Mouse (Mus musculus) midbrain, embryonic 16.5 days (tissue): Measurements from ENCODE around the gene Sorcs2. TPM values are rescaled to one million over a fixed set of nuclear protein-coding genes. Genes with fewer than 3 reads are reported as not detected.
A peak's percentile ranks its signal among the peaks of the same experiment; 100 is the strongest.

Experiments
- ATAC-seq: fragments of 200-750 bp; cut with Nextera tagmentation; 2 replicates; pipeline ENCODE4 v1.8.0; 2017; ENCODE audit warnings: moderate TSS enrichment
- H3K27ac ChIP-seq: fragments of 300-500 bp; sonication (generic); 2 replicates; pipeline ENCODE4 v1.5.1; 2014; ENCODE audit warnings: mild to moderate bottlenecking, low read length, mixed read lengths
- H3K27me3 ChIP-seq: fragments of 300-500 bp; sonication (generic); 2 replicates; pipeline ENCODE4 v1.6.1; 2014; ENCODE audit warnings: low read depth, low read length, mixed read lengths; ENCODE audit not compliant: control insufficient read depth, insufficient read depth
- H3K36me3 ChIP-seq: fragments of 300-500 bp; sonication (generic); 2 replicates; pipeline ENCODE4 v1.6.1; 2014; ENCODE audit warnings: mild to moderate bottlenecking, low read length, moderate library complexity, mixed read lengths; ENCODE audit not compliant: control insufficient read depth, insufficient read depth
- H3K4me1 ChIP-seq: fragments of 300-500 bp; sonication (generic); 2 replicates; pipeline ENCODE4 v1.6.1; 2014; ENCODE audit warnings: mild to moderate bottlenecking, low read length, mixed read lengths; ENCODE audit not compliant: control insufficient read depth, insufficient read depth
- H3K4me2 ChIP-seq: fragments of 300-500 bp; sonication (generic); 2 replicates; pipeline ENCODE4 v1.6.1; 2014; ENCODE audit warnings: mild to moderate bottlenecking, low read length, mixed read lengths
- H3K4me3 ChIP-seq: fragments of 300-500 bp; sonication (generic); 2 replicates; pipeline ENCODE4 v1.5.1; 2014; ENCODE audit warnings: low read depth, mild to moderate bottlenecking, low read length, moderate library complexity, mixed read lengths
- H3K9ac ChIP-seq: fragments of 300-500 bp; sonication (generic); 2 replicates; pipeline ENCODE4 v1.6.1; 2014; ENCODE audit warnings: low read depth, low read length, mixed read lengths
- H3K9me3 ChIP-seq: fragments of 300-500 bp; sonication (generic); replicated peaks from 2 replicates; pipeline ENCODE4 v1.6.1; 2014; ENCODE audit warnings: mild to moderate bottlenecking, low read length, mixed read lengths; ENCODE audit not compliant: control insufficient read depth, poor library complexity, severe bottlenecking
- WGBS: fragments of 180-500 bp; shearing (Covaris S2); extraction: QIAGEN DNeasy Blood & Tissue Kit; methylation state at CpG from one replicate; pipeline ENCODE4 v1.1.7; 2014; 5-methylcytosine and 5-hydroxymethylcytosine counted together
- polyA plus RNA-seq: library from polyadenylated mRNA; unstranded; fragments of >200 nt; fragmentation: Nextera tagmentation; extraction: Ambion mirVana; gene quantifications from 2 replicates; pipeline ENCODE4 v1.2.1, GENCODE M21; 2015

Gene Sorcs2
- polyA plus RNA-seq, 1 experiment from 2014 or later = 21.3 TPM

DNA sequence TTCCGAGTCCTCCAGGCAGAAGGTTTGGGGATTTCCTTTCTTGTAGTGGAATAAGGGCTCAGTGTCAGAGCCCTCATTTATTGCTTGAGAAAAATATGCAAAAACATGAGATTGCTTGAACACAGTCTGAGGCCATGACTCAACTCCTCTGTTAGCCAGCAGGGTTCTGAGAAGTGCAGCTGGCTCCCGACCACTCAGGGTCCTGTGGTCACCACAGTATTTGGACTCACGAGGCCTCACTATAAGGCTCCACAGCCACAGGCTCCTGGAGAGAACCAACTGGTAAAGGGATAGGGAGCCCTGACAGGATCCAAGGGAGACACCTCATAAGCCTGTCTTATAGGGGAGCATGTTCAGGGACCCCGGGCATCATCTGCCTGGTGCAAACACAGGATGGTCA lies 15.2 kb downstream of the Sorcs2 start:
- ATAC-seq = 0 out of 2 replicates have a peak, but pooled peaks have one; percentile 4
- no peak overlapping the region for H3K4me3 ChIP-seq

DNA sequence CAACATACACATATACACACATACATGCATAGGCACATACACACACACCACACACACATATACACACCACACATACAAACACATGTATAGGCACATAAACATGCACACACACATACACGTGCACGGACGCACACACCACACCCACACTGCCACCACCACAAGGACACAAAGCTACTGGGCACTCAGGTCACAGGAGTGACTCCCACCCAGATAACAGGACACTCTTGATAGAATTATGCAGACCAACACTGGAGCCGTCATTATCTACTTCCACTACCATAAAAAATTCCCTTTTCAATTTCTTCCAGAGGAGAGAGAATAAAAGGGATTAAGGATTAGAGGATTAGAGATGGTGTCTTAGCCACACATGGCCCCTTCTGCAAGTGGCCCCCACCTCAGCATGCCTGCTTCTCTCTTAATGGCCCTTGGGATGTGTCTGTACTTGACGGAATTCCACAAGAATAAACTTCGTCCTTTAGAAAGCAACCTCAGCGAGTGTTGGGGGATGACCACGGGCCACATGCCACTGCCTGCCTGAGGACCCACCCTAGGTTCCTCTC lies 15.7 kb downstream of the Sorcs2 start:
- no peak for ATAC-seq
- peaks cover 4% of the 10 kb centered on the region; the same call in 1 of the 2 replicates for H3K4me1 ChIP-seq
- no peaks in the 10 kb centered on the region for H3K27me3 ChIP-seq

More for the DNA sequence above, 15.2 kb downstream of the Sorcs2 start:
- Histone ChIP-seq H3K27me3 (no peaks in the 10 kb centered on the region), H3K9ac (no peak overlapping the region), H3K27ac (no peak overlapping the region), H3K4me2 (no peak overlapping the region), H3K4me1 (peaks cover 4% of the 10 kb centered on the region; the same call in 1 of the 2 replicates), H3K9me3 (no peaks in the 10 kb centered on the region), H3K36me3 (no peaks in the 10 kb centered on the region)
- 45% methylated on average over 4 of the region's 4 CpGs for WGBS

DNA sequence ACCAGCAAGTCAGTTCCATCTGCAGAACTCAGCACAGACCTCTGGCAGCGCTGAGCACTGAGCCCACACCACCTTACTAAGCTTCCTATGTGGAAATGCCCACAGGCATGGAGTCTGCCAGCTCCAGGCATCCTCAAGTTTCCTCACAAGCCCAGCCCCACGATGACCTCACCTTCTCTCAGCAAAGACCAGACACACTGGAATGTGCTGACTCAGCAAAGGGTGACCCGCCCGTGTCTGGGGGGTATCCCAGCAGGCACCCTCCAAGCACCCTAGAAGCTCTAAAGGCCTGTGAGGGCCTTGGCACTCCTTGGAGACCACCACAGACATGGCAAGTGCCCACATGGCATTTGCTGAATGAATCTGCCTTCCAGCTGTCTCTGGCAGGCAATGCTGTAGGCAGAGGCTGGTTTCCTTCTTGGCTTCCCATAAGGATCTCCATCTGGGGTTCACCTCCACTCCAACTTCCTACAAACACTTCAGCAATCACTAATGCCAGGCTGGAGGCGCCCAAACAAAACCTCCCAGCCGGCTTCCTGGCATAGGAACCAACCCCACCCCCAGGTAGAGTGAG lies 17.9 kb downstream of the Sorcs2 start:
- Histone ChIP-seq H3K4me3 (no peak overlapping the region), H3K9ac (no peak overlapping the region), H3K36me3 (no peaks in the 10 kb centered on the region), H3K27ac (no peak overlapping the region), H3K4me1 (peaks cover 4% of the 10 kb centered on the region; the same call in 1 of the 2 replicates), H3K27me3 (no peaks in the 10 kb centered on the region), H3K4me2 (no peak overlapping the region), H3K9me3 (no peaks in the 10 kb centered on the region)
- WGBS = 94% methylated on average over 6 of the region's 6 CpGs
- ATAC-seq = no peak

More for the DNA sequence above, 15.7 kb downstream of the Sorcs2 start:
- WGBS = 24% methylated on average over 8 of the region's 8 CpGs
- Histone ChIP-seq H3K36me3 (no peaks in the 10 kb centered on the region), H3K4me3 (no peak overlapping the region), H3K9ac (no peak overlapping the region), H3K9me3 (no peaks in the 10 kb centered on the region), H3K27ac (no peak overlapping the region), H3K4me2 (no peak overlapping the region)

DNA sequence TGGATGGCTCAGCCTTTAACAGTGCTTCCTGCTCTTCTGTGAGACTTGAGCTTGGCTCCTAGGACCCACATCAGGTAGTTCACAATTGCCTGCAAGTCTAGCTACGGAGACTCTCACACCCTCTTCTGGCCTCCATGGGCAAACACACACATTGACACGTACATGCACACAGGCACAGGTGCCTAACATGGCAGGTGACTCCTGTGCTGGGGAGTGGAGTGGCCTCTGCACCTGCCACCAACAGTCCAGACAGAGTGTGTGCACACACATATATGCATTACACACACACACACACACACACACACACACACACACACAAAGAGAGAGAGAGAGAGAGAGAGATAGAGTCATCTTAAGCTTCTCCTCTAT lies 19.6 kb downstream of the Sorcs2 start:
- H3K27ac ChIP-seq = no peak overlapping the region
- H3K27me3 ChIP-seq = no peaks in the 10 kb centered on the region
- ATAC-seq = no peak
- 90% methylated on average over 2 of the region's 2 CpGs for WGBS
- no peaks in the 10 kb centered on the region for H3K9me3 ChIP-seq
- H3K36me3 ChIP-seq = no peaks in the 10 kb centered on the region
- H3K4me1 ChIP-seq = peaks cover 4% of the 10 kb centered on the region; the same call in 1 of the 2 replicates
- no peak overlapping the region for H3K9ac ChIP-seq
- no peak overlapping the region for H3K4me2 ChIP-seq
- H3K4me3 ChIP-seq = no peak overlapping the region

DNA sequence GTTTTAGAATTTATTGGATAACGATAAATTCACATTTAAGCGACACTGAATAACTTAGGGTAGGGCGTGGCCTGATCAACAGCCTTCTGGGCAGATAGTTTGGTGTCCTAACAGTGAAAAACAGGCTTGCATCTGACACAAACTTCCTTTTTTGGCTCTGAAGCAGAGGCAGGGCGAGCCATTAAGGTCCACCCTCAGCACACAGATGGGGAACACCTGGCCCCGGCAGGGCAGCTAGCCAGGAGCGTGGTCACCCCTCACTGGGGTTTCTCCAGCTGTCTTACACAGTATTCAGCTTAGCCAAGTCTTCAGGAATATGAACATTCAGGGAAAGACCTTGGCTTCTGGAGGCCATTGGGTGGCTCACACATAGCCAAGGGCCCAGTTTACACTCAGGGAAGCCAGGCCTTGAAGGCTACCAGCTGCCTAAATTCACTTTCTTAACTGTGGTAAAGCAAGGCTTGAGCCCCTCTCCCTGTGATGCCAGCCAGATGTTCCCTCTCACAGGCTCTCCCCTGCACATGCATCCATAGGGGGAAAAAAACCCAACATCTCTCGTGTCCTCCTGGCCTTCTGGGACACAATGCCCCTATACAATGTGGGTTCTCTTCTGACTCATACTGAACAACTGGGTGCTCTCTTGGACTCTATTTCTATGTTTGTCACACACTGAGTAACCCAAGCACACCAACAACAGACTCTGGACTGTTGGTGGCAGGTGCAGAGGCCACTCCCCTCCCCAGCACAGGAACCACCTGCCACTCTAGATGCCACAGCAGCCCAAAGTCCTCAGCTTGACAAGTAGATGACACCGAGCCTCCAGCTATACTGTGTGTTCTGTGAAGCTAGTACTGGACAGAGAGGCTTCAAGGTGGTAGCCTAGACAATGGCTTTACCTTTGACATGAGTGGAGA lies 20.2 kb downstream of the Sorcs2 start:
- H3K4me2 ChIP-seq = no peak overlapping the region
- H3K27ac ChIP-seq = no peak overlapping the region
- no peaks in the 10 kb centered on the region for H3K36me3 ChIP-seq
- no peak overlapping the region for H3K4me3 ChIP-seq
- H3K9ac ChIP-seq = no peak overlapping the region
- peaks cover 4% of the 10 kb centered on the region; the same call in 1 of the 2 replicates for H3K4me1 ChIP-seq
- WGBS = 89% methylated on average over 8 of the region's 8 CpGs
- ATAC-seq = no peak
- H3K9me3 ChIP-seq = no peaks in the 10 kb centered on the region
- no peaks in the 10 kb centered on the region for H3K27me3 ChIP-seq

DNA sequence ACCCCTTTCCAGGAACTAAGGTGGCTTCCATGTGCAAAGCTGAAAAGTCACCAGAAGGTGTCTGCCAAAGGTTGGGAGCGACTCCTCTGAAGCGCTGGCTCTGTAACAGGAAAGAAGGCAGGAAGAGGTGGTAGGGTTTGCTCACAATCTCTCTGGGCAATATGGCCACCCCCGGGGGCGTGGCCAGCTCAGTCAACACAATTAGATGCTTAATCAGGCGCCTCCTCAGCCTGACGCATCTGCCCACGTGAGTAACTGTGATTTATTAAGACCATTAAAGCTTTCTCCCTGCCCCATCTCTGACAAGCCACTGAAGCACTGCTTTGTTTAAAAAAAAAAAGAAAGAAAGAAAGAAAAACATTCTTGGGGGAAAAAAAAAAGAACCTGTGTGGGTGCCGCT lies 22.1 kb downstream of the Sorcs2 start:
- no peak for ATAC-seq

DNA sequence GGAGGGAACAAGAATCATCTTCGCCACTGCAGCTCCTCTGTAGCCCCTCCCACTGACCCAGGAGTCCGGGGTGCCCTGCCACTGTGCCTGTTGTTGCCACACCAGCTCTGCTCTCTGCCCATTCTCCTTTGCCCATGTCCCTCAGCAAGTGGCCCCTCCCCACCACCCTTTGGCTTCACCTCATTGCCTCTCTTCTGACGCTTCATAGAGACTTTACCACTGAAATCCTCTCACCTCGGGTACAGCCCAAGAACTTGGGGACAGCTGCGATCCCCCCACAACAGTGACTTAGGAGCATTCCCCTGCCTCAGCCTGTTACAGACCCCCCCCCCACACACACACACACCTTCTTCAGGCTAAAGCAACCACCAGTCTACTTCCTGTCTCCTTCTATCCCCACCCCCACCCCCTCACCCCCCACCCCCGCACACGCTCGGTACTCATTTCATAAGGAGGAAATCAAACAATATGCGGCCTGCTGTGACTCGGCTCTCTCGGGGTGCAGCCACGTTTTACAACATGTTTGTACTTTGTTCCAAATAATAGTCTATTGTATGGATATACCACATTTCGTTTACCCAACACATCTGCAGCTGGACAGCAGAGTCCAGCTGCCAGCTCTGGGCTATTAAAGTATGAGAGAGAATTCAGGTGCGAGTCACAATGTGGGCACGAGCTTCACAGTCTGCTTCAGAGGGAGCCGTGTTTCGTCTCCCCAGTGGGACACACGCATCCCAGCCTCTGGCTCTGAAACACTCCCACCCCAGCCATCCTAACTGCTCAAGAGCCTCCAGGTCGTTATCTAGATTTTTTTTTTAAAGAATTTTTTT lies 23.5 kb downstream of the Sorcs2 start:
- H3K4me2 ChIP-seq = no peak overlapping the region
- H3K36me3 ChIP-seq = no peaks in the 10 kb centered on the region
- 48% methylated on average over 19 of the region's 19 CpGs for WGBS
- H3K9ac ChIP-seq = no peak overlapping the region
- peaks cover 4% of the 10 kb centered on the region for H3K4me1 ChIP-seq
- no peak overlapping the region for H3K4me3 ChIP-seq
- H3K27me3 ChIP-seq = no peaks in the 10 kb centered on the region
- no peak overlapping the region for H3K27ac ChIP-seq
- no peak for ATAC-seq
- no peaks in the 10 kb centered on the region for H3K9me3 ChIP-seq

More for the DNA sequence above, 22.1 kb downstream of the Sorcs2 start:
- no peak overlapping the region for H3K27ac ChIP-seq
- no peaks in the 10 kb centered on the region for H3K9me3 ChIP-seq
- H3K4me1 ChIP-seq = no peaks in the 10 kb centered on the region
- no peaks in the 10 kb centered on the region for H3K36me3 ChIP-seq
- H3K9ac ChIP-seq = no peak overlapping the region
- H3K27me3 ChIP-seq = no peaks in the 10 kb centered on the region
- no peak overlapping the region for H3K4me2 ChIP-seq
- no peak overlapping the region for H3K4me3 ChIP-seq
- WGBS = 53% methylated on average over 8 of the region's 8 CpGs

DNA sequence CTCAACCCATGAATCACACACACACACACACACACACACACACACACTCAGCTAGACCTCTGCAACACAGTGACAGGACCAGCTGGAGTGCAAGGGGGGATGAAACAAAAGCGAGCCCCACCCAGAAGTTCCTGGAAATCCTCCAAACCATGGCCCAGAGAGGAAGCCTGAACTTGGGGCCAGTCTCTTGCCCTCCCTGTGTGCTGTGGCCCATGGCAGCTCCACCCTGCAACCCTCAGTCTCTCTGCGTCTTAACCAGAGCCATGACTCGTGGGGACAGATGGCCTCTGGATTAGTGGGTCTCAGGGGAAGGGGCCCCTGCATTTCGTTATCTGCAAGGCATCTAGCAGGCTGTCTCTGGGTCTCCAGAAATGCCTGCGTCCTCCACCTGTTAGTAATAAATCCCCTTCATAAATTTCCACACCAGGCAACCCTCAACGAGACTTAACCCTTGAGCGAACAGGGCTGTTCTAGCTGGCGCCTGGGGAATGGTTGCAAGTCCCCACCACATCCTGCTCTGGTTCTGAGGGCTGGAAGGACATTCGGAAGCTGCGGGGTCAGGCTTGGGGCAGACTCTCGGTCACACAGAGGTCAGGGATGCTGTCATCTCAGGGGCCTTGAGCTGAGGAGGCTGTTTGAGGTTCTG lies 24.6 kb downstream of the Sorcs2 start:
- H3K4me2 ChIP-seq = no peak overlapping the region
- H3K27me3 ChIP-seq = no peaks in the 10 kb centered on the region
- 36% methylated on average over 11 of the region's 11 CpGs for WGBS
- no peak overlapping the region for H3K9ac ChIP-seq
- H3K4me3 ChIP-seq = no peak overlapping the region
- no peak overlapping the region for H3K27ac ChIP-seq
- no peak for ATAC-seq
- H3K36me3 ChIP-seq = no peaks in the 10 kb centered on the region
- peaks cover 10% of the 10 kb centered on the region for H3K4me1 ChIP-seq
- H3K9me3 ChIP-seq = no peaks in the 10 kb centered on the region
